Mouse (Mus musculus): ENCODE data around the gene Pus10.

DNA sequence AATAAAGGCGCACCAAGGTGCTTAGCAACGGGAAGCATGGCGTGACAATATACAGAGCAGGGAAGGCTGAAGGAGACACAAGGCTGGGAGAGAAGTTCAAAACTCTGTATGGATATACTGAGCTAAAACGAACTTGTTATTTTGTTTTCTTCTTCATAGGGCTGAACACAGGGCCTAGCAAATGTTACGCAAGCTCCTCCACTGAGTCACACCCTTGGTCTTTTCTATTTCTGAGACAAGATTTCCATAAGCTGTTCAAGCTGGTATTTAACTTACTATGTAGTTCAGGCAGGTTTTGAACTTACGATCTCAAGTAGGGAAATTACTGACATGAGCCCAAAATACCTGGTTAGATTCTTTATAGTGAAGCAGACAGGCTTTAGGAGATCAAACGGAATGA, 75.9 kb downstream of the Pus10 start:
- no peak for TF ChIP-seq POLR2A (IDR thresholded peaks at IDR 0.05; ENCODE audit: control insufficient read depth, extremely low read depth, insufficient read depth, low read length, poor library complexity)
- no peak for TF ChIP-seq CTCF (IDR thresholded peaks at IDR 0.05; ENCODE audit: borderline replicate concordance, control insufficient read depth, extremely low read depth, insufficient read depth, low read length, poor library complexity)
